Mouse (Mus musculus) left cerebral cortex, postnatal 36 days (tissue): ENCODE data around the gene Sptbn1. TPM values are rescaled to one million over a fixed set of nuclear protein-coding genes. Genes with fewer than 3 reads are reported as not detected.

Source experiments
- DNase-seq, 2 experiments: peaks; one replicate each; pipeline ENCODE4 v3.0.0; 2021 to 2022; ENCODE audit warnings: low spot score in 2 of 2, mixed read lengths in 1 of 2
- intact Hi-C: fragments of 180-260 bp; cut with DNase I; formaldehyde crosslinking; loops from one replicate; pipeline ENCODE4 v1.15.1; 2025
- total RNA-seq, 2 experiments: library from RNA; stranded (reverse); gene quantifications; 2 replicates each; pipeline ENCODE4 v1.2.3; 2021

The Sptbn1 gene
- 100 to 1,000 TPM; 587 to 631 TPM for total RNA-seq

GRCm38 (mm10) chr11:30267892-30268647 lies at the start of gene Sptbn1:
Gene Sptbn1, minus strand, starts transcription at chr11:30268175.
- peak; percentile 85 to 89 for DNase-seq
- intact Hi-C loops = loop anchor here (5.0 kb wide), 3 partner anchors 121 to 379 kb away; partner anchors contain the start of genes 4930505A04Rik and Acyp2

DNA sequence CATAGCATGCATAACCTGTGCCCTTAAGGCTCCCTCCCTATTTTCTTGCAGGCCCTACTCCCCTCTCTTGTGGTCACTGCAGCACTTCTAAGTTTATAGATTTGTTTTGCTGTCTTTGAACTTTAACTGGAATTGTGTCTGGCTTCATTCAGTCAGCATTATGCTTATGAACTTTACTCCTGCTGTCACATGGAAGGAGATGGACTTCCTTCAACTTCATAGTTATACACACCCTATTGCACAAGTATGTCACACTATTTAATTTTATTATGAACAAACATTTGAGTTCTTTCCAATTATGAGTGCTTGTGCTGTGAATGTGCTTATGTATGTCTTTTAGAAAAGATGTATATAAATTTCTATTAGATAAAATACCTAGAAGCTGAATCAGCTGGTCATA lies 26.3 kb upstream of the Sptbn1 start:
- no peak for DNase-seq
- intact Hi-C loops = loop anchor here (5.0 kb wide), 1 partner anchor 73 kb away; no protein-coding TSS in a partner anchor

DNA sequence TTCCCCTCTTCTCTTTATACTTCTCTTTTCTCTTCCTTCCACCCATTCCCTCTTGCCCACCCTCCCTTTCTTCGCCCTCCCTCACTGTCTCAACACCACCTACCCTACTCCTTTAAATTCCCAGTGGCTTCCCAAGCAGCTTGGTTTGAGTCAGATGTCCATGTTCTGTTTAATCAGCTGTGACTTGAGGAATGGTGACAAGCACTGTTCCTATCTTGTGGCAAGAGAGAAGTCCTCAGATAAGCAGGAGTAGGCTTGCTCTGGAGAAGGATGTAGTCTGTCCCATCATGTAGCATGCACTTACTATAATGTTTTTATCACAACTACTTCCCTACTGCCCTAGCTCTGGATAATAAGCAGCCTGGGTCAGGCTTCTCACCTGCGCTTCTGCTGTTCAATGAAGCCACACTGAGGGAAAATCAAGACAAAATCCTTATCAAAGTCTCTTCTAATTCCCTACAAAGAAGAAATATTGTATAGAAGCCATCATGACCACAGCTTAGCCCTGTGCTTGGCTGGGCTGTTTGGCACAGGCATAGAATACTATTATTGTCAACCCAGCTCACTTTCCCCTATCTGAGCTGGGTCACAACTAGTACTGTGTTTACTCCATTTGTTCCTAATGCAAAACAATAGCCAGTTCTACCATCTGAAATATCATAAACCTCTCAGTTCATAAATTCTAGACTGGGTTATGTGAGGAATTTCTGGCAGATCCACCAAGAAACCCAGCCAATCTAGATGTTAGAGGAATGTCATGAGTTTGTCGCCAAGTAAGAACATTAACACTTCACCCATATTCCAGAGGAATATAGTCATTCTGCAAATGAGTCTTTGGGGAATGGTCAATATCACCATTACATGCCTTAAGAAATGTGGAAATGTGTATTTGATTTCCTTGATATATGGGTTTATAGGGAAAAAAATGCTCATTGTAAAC lies 24.5 kb upstream of the Sptbn1 start:
- intact Hi-C loops = loop anchor here (5.0 kb wide), 1 partner anchor 75 kb away; no protein-coding TSS in a partner anchor

DNA sequence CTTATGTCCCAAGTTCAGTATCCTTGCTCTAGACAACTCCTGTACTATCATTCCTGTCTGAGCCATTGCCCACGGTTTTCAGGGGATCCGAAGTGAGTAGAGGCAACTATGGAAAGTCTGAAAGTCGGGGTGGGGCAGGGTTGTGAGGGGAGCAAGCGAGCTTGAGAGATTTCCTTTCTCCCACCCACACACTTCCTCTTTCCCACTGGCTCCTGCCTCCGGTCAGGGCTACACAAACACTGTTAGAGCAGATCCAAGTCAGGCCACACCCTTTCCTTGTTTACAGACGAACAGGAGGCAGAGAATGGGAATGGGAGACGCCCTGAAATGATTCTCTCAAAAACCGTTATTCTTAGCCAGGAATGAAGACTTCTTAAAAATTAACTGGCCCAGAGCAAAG lies 23.2 kb upstream of the Sptbn1 start:
- intact Hi-C loops = loop anchor here (5.0 kb wide), 1 partner anchor 76 kb away; no protein-coding TSS in a partner anchor
- DNase-seq = no peak

More for the DNA sequence above, 24.5 kb upstream of the Sptbn1 start:
- DNase-seq = no peak

GRCm38 (mm10) chr11:30289470-30290431 lies 21.8 kb upstream of the Sptbn1 start:
- intact Hi-C loops = loop anchor here (5.0 kb wide), 1 partner anchor 78 kb away; no protein-coding TSS in a partner anchor
- no peak for DNase-seq

GRCm38 (mm10) chr11:30288075-30288474 lies 20.1 kb upstream of the Sptbn1 start:
- intact Hi-C loops = no loop called here
- no peak for DNase-seq

DNA sequence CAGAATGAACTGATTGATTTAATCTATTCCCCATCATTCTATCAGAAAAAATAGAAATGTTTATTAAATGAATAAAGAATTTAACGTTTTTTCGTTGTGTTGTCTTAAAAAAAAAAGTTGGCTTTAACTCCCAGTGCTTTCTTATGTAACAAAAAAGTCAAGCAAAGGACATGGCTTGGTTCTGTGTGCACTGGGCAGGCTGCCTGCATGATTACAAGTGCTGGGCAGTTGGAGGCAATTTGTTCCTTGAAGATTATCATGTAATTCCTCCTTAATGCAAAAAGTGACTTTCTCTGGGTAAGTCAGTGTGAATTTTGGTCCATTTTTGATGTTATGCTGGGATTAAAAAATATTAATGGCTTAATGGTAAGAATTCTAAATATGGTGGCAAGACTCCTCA lies 15.7 kb upstream of the Sptbn1 start:
- DNase-seq = no peak
- intact Hi-C loops = no loop called here

DNA sequence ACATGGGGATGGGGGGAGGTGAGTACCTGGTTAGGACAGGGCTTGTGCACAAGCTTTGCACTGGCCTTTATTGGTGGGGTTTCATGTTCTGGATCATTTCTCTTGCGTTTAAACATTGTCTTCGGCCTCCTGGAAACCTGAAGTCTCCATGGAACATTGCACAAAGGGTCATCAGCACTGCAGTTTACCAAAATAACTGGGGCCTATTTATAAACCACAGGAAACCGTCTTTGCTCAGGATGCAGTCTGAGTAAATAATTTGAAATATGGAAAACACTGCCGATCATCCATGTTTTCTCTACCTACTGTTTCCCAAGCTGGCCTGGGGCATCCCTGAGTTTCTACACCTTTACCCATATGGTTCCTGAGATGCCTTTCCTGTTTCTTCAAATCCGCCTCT lies 13.1 kb upstream of the Sptbn1 start:
- intact Hi-C loops = no loop called here
- no peak for DNase-seq

DNA sequence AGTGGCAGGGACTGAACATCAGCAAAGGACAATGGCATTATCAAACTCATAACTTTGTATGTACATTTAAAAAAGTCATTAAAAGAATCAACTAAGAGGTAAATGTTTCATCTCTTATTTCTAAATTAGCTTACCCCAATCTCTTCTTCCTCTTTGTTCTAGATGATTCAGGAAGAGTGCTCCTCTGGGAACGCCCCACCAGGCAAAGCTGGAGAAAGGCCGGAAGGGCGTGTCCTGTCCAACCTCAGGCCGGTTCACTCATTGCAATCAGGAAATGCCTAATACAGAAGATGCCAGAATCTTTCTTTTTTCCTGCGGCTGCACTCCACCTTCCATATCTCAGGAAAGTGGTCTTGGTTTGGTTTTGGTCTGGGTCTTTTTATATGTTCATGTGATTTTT lies 11.3 kb upstream of the Sptbn1 start:
- intact Hi-C loops = no loop called here
- DNase-seq = no peak

DNA sequence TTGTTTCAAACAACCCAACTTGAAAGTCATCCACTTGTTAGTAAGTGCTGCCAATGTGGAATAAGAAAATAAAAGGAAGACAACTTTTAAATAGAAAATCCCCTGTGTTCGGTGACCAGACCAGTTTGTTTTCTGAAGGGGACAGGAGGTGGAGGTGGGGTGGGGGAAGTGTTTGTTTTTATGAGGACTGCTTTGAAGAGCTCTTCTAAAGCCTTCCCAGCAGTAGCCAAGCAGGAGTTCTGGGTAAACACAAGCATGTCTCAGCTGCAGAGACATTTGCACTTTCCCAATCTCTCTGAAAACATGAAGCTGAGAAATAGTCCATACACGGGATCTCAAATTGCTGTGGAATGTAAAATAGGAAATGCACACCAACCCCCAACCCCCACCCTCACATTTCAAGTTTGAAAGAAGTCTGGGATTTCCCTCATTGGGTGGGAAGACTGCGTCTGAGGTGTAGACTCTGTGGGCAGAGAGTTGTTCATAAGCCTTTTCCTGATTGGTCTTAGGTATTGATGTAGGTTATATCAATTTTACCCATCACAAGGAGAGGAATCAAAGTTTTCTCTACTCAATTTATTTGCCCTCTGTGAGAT lies 7.6 kb upstream of the Sptbn1 start:
- no peak for DNase-seq
- intact Hi-C loops = no loop called here

DNA sequence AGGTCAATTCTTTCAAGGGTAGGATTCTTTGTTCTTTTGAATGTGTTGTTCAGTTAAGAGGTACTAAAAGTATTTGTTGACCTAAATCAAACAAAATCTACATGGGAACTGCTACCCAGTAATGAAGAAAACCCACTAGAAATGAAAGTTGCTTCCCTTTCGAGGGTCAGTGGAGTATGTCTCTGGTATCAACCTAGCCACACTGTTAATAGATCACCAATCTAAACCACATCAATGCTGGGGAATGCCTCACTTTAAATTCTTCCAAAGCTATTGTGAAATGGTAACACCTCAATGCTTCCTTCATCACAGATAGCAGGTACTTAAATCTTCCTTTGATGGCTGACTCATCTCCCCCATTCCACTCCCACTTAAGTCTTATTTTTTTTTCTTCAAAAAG lies 1.5 kb upstream of the Sptbn1 start:
- intact Hi-C loops = loop anchor here (5.0 kb wide), 3 partner anchors 122 to 378 kb away; partner anchors contain the start of genes 4930505A04Rik and Acyp2
- no peak for DNase-seq

- peak in 1 of 2 experiments; percentile 35 for DNase-seq
- intact Hi-C loops = loop anchor here (5.0 kb wide), 3 partner anchors 122 to 378 kb away; partner anchors contain the start of genes 4930505A04Rik and Acyp2
These were observed 837 bp upstream of the Sptbn1 start for GRCm38 (mm10) chr11:30268648-30269375.

DNA sequence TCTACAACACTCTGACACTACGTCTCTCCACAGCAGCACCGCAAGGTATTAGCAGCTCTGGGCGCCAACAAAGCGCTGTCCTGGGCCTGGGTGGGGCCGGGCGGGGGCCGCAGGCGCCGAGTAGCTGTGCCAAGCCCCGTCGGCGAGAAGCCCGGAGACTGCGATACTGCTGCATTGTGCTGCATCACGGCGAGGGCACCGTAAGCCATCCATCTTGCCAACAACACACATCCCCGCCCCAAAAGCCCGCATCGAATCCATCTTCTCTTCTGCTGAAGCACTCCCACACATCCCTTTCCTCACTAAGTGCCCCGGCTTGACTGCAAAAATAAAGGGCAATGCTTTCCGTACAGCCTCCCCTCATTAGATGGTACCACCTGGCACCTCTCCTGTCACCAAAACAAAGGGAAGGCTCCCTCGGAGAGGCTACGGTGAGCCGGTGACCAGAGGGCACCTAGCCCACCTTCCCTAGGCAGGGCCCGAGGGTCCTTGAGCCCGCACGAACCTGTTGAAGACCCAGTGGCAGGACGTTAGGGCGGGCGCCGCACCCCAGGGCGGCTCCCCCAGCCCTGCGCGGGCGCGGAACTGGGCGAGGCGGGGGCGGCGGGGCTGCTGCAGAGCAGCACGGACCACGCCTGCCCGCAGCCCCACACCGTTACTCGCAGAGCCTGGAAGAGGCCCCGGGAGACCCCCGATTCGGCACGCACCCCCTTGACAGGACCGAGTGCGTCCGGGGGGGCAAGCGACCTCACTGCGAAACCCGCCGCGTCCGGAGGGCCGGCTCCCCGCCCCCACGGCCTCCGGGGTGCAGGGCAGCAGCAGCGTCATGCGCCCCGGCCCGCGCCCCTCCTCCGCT lies 711 bp downstream of the Sptbn1 start:
- intact Hi-C loops = loop anchor here (5.0 kb wide), 3 partner anchors 120 to 380 kb away; partner anchors contain the start of genes 4930505A04Rik and Acyp2
- DNase-seq = peak; percentile 72 to 78

DNA sequence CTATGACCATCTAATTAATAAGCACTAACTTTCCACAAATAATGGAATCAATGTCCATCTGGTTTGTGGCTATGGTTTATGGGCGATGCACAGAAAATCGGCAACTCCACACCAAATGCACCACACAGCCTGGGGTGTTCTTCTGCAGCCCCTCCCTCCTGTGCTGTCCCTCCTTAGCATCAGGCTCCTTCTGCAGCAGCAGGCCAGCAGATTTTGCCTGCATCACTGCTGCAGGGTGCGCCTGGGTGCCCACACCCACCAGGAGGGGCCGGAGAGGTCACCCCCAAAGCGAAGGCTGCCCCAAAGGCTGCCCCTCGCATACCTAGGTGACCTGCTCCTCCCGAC lies 1.3 kb downstream of the Sptbn1 start:
- intact Hi-C loops = loop anchor here (5.0 kb wide), 3 partner anchors 119 to 381 kb away; partner anchors contain the start of genes 4930505A04Rik and Acyp2
- no peak for DNase-seq

- intact Hi-C loops = loop anchor here (5.0 kb wide), 3 partner anchors 118 to 382 kb away; partner anchors contain the start of genes 4930505A04Rik and Acyp2
- DNase-seq = no peak
These were observed 2.3 kb downstream of the Sptbn1 start for GRCm38 (mm10) chr11:30265666-30266065.

GRCm38 (mm10) chr11:30263627-30264026 lies 4.3 kb downstream of the Sptbn1 start:
- no peak for DNase-seq
- intact Hi-C loops = no loop called here
